Mouse (Mus musculus) natural killer cell, adult 2 months (primary cell): ENCODE measurements at regions not wholly inside any gene's neighbourhood (a gene's known extent, or its start where the extent isn't known, plus 50 kb on each side); places are given as distances from the start of the nearest gene placed in this dataset.
"Not testable (repeated sequence)": the region's sequence is repeated elsewhere in the genome, so short reads cannot be mapped to it uniquely, and the experiment has no call there.

Experiments
- DNase-seq, 2 experiments: peaks; one replicate each; pipeline ENCODE4 v3.0.0; 2022; ENCODE audit warnings: low spot score in 2 of 2

- not testable (repeated sequence) for DNase-seq
Observed at GRCm38 (mm10) chr3:8005684-8006083, 1385.4 kb upstream of the 1700008P02Rik start.

GRCm38 (mm10) chr3:8004271-8004670 is 1384.0 kb upstream of the 1700008P02Rik start:
- no peak for DNase-seq

- DNase-seq, result no peak
Observed at GRCm38 (mm10) chr3:8001027-8001426, 1380.8 kb upstream of the 1700008P02Rik start.

- DNase-seq, result no peak
Observed at GRCm38 (mm10) chr3:7992322-7992721, 1372.1 kb upstream of the 1700008P02Rik start.

GRCm38 (mm10) chr3:7973287-7973686 is 1353.0 kb upstream of the 1700008P02Rik start:
- no peak for DNase-seq

GRCm38 (mm10) chr3:7953911-7954310 is 1333.7 kb upstream of the 1700008P02Rik start:
- DNase-seq, result no peak

DNA sequence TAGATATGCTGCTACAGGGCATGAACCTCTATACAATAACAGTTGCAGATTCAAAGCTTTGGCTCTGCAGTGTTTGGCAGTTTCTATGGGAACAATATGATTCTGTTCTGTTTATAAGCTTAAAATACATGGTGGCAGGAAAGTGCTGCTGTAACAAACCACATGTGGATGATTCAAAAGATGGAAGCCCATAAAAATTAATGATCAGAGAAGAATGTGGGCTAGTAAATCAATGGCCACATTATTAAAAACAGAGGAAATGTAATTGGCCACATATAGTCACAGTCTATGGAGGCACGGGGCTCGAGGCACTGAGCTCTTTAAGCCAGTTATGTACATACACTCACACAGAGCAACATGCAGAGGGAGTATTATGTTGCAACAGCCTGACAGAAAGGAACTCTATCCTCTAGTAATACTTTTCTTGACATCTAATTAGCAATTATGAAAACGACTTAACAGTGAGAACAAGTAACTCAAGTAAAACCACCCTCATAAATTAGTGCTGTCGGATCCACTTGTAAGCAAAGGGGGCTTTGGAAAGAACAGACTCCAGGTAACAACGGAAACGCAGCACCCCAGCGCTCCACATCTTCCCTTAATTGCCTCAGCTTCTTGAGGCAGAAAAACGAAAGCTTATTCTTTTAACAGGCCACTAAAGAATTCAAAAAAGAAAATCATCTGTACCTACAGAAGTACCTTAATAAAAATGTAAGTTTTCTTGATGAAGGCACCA is 1323.6 kb upstream of the 1700008P02Rik start:
- DNase-seq, result no peak
